Mouse (Mus musculus): ENCODE measurements around the gene Ptpn13. TPM values are rescaled to one million over a fixed set of nuclear protein-coding genes. Genes with fewer than 3 reads are reported as not detected.

Ptpn13 gene
- polyA plus RNA-seq, 1 experiment from 2014 or later: 19.1 TPM

GRCm38 (mm10) chr5:103610148-103610547 lies 185.2 kb downstream of the Ptpn13 start:
- 74% methylated on average over 5 of the region's 5 CpGs for WGBS
- Histone ChIP-seq H3K4me3 (no peak overlapping the region), H3K27me3 (no peaks in the 10 kb centered on the region), H3K9me3 (no peaks in the 10 kb centered on the region), H3K4me2 (replicated peaks) (no peak overlapping the region), H3K27ac (replicated peaks) (no peak overlapping the region), H3K36me3 (no peaks in the 10 kb centered on the region), H3K4me1 (no peaks in the 10 kb centered on the region), H3K9ac (replicated peaks) (no peak overlapping the region)
- ATAC-seq (ENCODE audit: low FRiP score, low read depth): no peak

- no peak overlapping the region for H3K27ac ChIP-seq (replicated peaks)
- H3K4me2 ChIP-seq (replicated peaks): no peak overlapping the region
- ATAC-seq (ENCODE audit: low FRiP score, low read depth): no peak
- no peaks in the 10 kb centered on the region for H3K4me1 ChIP-seq
- no peaks in the 10 kb centered on the region for H3K9me3 ChIP-seq
- no peak overlapping the region for H3K9ac ChIP-seq (replicated peaks)
- 94% methylated on average over 10 of the region's 10 CpGs for WGBS
- no peak overlapping the region for H3K4me3 ChIP-seq
- no peaks in the 10 kb centered on the region for H3K36me3 ChIP-seq
- H3K27me3 ChIP-seq: no peaks in the 10 kb centered on the region
Measured at GRCm38 (mm10) chr5:103610856-103611472, 186.0 kb downstream of the Ptpn13 start.

- H3K27me3 ChIP-seq: no peaks in the 10 kb centered on the region
- 93% methylated on average over 7 of the region's 7 CpGs for WGBS
- no peaks in the 10 kb centered on the region for H3K9me3 ChIP-seq
- no peak overlapping the region for H3K4me2 ChIP-seq (replicated peaks)
- no peak overlapping the region for H3K4me3 ChIP-seq
- H3K4me1 ChIP-seq: no peaks in the 10 kb centered on the region
- no peak overlapping the region for H3K27ac ChIP-seq (replicated peaks)
- no peak for ATAC-seq (ENCODE audit: low FRiP score, low read depth)
- no peak overlapping the region for H3K9ac ChIP-seq (replicated peaks)
- no peaks in the 10 kb centered on the region for H3K36me3 ChIP-seq
Measured at GRCm38 (mm10) chr5:103612316-103612715, 187.3 kb downstream of the Ptpn13 start.

- H3K9me3 ChIP-seq: no peaks in the 10 kb centered on the region
- no peaks in the 10 kb centered on the region for H3K4me1 ChIP-seq
- no peaks in the 10 kb centered on the region for H3K36me3 ChIP-seq
- no peak for ATAC-seq (ENCODE audit: low FRiP score, low read depth)
- no peak overlapping the region for H3K27ac ChIP-seq (replicated peaks)
- WGBS: 94% methylated on average over 7 of the region's 7 CpGs
- H3K4me3 ChIP-seq: no peak overlapping the region
- no peak overlapping the region for H3K4me2 ChIP-seq (replicated peaks)
- no peaks in the 10 kb centered on the region for H3K27me3 ChIP-seq
- H3K9ac ChIP-seq (replicated peaks): no peak overlapping the region
Measured at GRCm38 (mm10) chr5:103614356-103614755, 189.4 kb downstream of the Ptpn13 start.

GRCm38 (mm10) chr5:103617191-103617590 lies 192.2 kb downstream of the Ptpn13 start:
- no peak overlapping the region for H3K4me2 ChIP-seq (replicated peaks)
- H3K36me3 ChIP-seq: no peaks in the 10 kb centered on the region
- H3K27ac ChIP-seq (replicated peaks): no peak overlapping the region
- no peaks in the 10 kb centered on the region for H3K4me1 ChIP-seq
- no peak for ATAC-seq (ENCODE audit: low FRiP score, low read depth)
- 58% methylated on average over 9 of the region's 9 CpGs for WGBS
- H3K4me3 ChIP-seq: no peak overlapping the region
- H3K27me3 ChIP-seq: no peaks in the 10 kb centered on the region
- no peak overlapping the region for H3K9ac ChIP-seq (replicated peaks)
- H3K9me3 ChIP-seq: no peaks in the 10 kb centered on the region

- ATAC-seq (ENCODE audit: low FRiP score, low read depth): no peak
- no peaks in the 10 kb centered on the region for H3K4me1 ChIP-seq
- WGBS: 81% methylated on average over 12 of the region's 12 CpGs
Measured at GRCm38 (mm10) chr5:103620301-103620973, 195.4 kb downstream of the Ptpn13 start.

GRCm38 (mm10) chr5:103622321-103622720 lies 197.3 kb downstream of the Ptpn13 start:
- no peak overlapping the region for H3K9ac ChIP-seq (replicated peaks)
- H3K4me1 ChIP-seq: no peaks in the 10 kb centered on the region
- no peak for ATAC-seq (ENCODE audit: low FRiP score, low read depth)
- H3K4me2 ChIP-seq (replicated peaks): no peak overlapping the region
- H3K27me3 ChIP-seq: no peaks in the 10 kb centered on the region
- H3K4me3 ChIP-seq: no peak overlapping the region
- H3K9me3 ChIP-seq: no peaks in the 10 kb centered on the region
- H3K36me3 ChIP-seq: no peaks in the 10 kb centered on the region
- no peak overlapping the region for H3K27ac ChIP-seq (replicated peaks)
- 84% methylated on average over 5 of the region's 5 CpGs for WGBS

More at GRCm38 (mm10) chr5:103620301-103620973, 195.4 kb downstream of the Ptpn13 start:
- H3K27me3 ChIP-seq: no peaks in the 10 kb centered on the region
- H3K9ac ChIP-seq (replicated peaks): no peak overlapping the region
- H3K27ac ChIP-seq (replicated peaks): no peak overlapping the region
- H3K4me2 ChIP-seq (replicated peaks): no peak overlapping the region
- H3K4me3 ChIP-seq: no peak overlapping the region
- H3K9me3 ChIP-seq: no peaks in the 10 kb centered on the region
- H3K36me3 ChIP-seq: no peaks in the 10 kb centered on the region

- ATAC-seq (ENCODE audit: low FRiP score, low read depth): no peak
- no peaks in the 10 kb centered on the region for H3K36me3 ChIP-seq
- no peaks in the 10 kb centered on the region for H3K4me1 ChIP-seq
- H3K9ac ChIP-seq (replicated peaks): no peak overlapping the region
- H3K27me3 ChIP-seq: no peaks in the 10 kb centered on the region
- WGBS: 96% methylated on average over 5 of the region's 5 CpGs
- H3K4me3 ChIP-seq: no peak overlapping the region
- H3K27ac ChIP-seq (replicated peaks): no peak overlapping the region
- H3K4me2 ChIP-seq (replicated peaks): no peak overlapping the region
- no peaks in the 10 kb centered on the region for H3K9me3 ChIP-seq
Measured at GRCm38 (mm10) chr5:103624831-103625230, 199.8 kb downstream of the Ptpn13 start.

GRCm38 (mm10) chr5:103628499-103628898 lies 203.5 kb downstream of the Ptpn13 start:
- H3K27ac ChIP-seq (replicated peaks): no peak overlapping the region
- ATAC-seq (ENCODE audit: low FRiP score, low read depth): no peak

GRCm38 (mm10) chr5:103629111-103629764 lies 204.2 kb downstream of the Ptpn13 start, which contains the start of gene Slc10a6:
Gene Slc10a6 (minus strand): TSS chr5:103629403.
- Histone ChIP-seq H3K27ac (replicated peaks) (no peak within 1 kb of the TSS), H3K4me1 (no peaks in the 10 kb centered on the region), H3K27me3 (no peaks in the 10 kb centered on the region), H3K36me3 (no peaks in the 10 kb centered on the region), H3K4me2 (replicated peaks) (no peak within 1 kb of the TSS), H3K4me3 (no peak within 1 kb of the TSS), H3K9me3 (no peaks in the 10 kb centered on the region), H3K9ac (replicated peaks) (no peak within 1 kb of the TSS)
- WGBS: 79% methylated on average over 17 of the region's 17 CpGs
- ATAC-seq (ENCODE audit: low FRiP score, low read depth): no peak

More at GRCm38 (mm10) chr5:103628499-103628898, 203.5 kb downstream of the Ptpn13 start:
- H3K4me3 ChIP-seq: no peak overlapping the region
- no peaks in the 10 kb centered on the region for H3K9me3 ChIP-seq
- no peaks in the 10 kb centered on the region for H3K36me3 ChIP-seq
- H3K4me1 ChIP-seq: no peaks in the 10 kb centered on the region
- no peaks in the 10 kb centered on the region for H3K27me3 ChIP-seq
- no peak overlapping the region for H3K4me2 ChIP-seq (replicated peaks)
- 83% methylated on average over 6 of the region's 6 CpGs for WGBS
- no peak overlapping the region for H3K9ac ChIP-seq (replicated peaks)

GRCm38 (mm10) chr5:103629854-103630580 lies 205.0 kb downstream of the Ptpn13 start:
- Histone ChIP-seq H3K4me3 (no peak overlapping the region), H3K9me3 (no peaks in the 10 kb centered on the region), H3K9ac (replicated peaks) (no peak overlapping the region), H3K27me3 (no peaks in the 10 kb centered on the region), H3K4me2 (replicated peaks) (no peak overlapping the region), H3K27ac (replicated peaks) (no peak overlapping the region), H3K4me1 (no peaks in the 10 kb centered on the region), H3K36me3 (no peaks in the 10 kb centered on the region)
- WGBS: 81% methylated on average over 9 of the region's 9 CpGs
- ATAC-seq (ENCODE audit: low FRiP score, low read depth): no peak

- H3K27ac ChIP-seq (replicated peaks): no peak overlapping the region
- H3K4me2 ChIP-seq (replicated peaks): no peak overlapping the region
- H3K9ac ChIP-seq (replicated peaks): no peak overlapping the region
- 85% methylated on average over 2 of the region's 2 CpGs for WGBS
- no peaks in the 10 kb centered on the region for H3K4me1 ChIP-seq
- no peak for ATAC-seq (ENCODE audit: low FRiP score, low read depth)
- H3K9me3 ChIP-seq: no peaks in the 10 kb centered on the region
- no peaks in the 10 kb centered on the region for H3K27me3 ChIP-seq
- no peaks in the 10 kb centered on the region for H3K36me3 ChIP-seq
- H3K4me3 ChIP-seq: no peak overlapping the region
Measured at GRCm38 (mm10) chr5:103637162-103637561, 212.2 kb downstream of the Ptpn13 start.
